Mouse (Mus musculus) right cerebral cortex, adult 2 months (tissue): ENCODE measurements around the gene Rit1.
A peak's percentile ranks its signal among the peaks of the same experiment; 100 is the strongest.
"Not testable (repeated sequence)": the region's sequence is repeated elsewhere in the genome, so short reads cannot be mapped to it uniquely, and the experiment has no call there.

Experiments used
- DNase-seq, 2 experiments: peaks; one replicate each; pipeline ENCODE4 v3.0.0; 2021 to 2022; ENCODE audit warnings: low spot score in 2 of 2

Gene Rit1

DNA sequence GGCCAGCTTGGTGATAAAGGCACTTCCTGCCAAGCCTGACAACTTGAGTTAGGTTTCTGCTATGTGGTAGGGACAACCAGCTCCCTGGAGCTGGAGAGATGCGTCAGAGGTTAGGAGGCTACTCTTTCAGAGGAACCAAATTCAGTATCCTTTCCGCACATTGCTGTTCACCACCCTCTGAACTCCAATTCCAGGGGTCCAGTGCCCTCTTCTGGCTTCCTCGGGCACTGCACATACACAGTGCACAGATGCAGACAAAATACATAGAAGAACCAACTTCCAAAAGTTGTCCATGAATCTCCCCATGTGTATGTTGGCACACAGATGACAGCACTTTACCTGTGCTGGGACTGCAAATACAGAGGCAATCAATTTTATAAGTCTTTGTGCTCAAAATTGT is 22.0 kb downstream of the Rit1 start:
- DNase-seq: peak; percentile 59 to 60

GRCm38 (mm10) chr3:88740147-88740546 is 23.5 kb downstream of the Rit1 start:
- DNase-seq: no peak

DNA sequence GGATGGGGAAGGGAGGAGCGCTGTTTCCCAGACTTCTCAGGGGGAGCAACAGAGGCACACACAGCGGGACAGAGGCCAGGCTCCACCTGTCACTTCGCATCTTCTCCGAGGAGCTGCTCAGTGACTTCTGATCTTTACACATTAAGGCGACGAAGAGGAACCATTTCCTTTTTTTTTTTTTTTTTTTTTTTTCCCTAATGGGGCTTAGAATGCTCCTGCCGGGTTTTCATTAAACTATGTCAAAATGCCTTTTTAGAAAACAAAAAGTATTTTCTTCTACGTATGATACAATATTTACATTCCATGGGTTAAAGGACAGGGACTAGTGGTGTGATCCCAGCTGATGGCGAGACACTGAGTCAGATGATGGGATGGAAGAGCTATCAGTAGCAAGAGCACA is 28.9 kb downstream of the Rit1 start:
- DNase-seq: no peak

DNA sequence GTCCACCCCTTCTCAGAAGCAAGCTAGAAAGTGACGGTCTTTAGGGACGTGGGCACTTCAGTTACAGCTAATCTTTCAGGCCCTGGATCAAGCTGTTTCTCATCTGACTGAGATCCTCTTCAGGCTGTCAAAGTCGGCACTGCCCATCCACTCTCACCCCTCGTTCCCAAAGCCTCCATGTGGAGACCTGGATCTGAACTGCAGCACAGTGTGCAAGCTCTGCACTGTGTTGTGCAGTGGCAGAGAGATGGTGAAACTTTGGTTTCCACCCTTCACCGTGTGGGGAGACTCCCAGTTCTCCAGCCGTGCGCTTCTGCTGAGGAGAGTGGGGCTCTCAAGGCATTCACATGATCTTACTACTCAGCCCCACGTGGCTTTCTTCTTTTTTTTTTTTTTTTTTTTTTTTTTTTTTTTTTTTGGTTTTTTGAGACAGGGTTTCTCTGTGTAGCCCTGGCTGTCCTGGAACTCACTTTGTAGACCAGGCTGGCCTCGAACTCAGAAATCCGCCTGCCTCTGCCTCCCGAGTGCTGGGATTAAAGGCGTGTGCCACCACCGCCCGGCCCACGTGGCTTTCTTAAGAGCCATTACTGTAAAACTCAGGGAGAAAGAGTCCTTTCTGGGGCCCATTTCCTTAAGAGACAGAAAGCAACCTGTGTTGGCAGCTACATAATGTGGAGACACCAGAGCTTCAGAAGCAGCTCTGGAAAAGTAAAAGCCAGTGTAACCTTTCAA is 29.7 kb downstream of the Rit1 start:
- no peak for DNase-seq

DNA sequence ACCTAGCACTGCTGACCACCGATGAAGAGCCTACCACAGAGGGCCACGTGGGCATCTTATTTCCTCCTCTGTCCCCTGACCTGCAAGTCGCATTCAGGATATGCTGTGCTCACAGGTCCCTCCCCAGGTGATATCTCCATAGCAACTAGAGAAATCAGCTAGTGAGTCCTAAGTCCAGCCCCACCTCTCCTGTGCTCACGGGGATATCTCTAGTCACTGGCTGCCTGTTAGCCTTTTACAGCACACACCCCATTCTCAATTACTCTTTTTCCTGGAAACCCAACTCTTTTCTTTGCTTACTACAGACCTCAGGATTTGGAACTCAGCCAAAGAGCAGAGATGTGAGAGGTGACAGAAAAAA is 30.2 kb downstream of the Rit1 start:
- DNase-seq: no peak

GRCm38 (mm10) chr3:88754283-88754682 is 37.6 kb downstream of the Rit1 start:
- no peak for DNase-seq

GRCm38 (mm10) chr3:88755541-88755940 is 38.9 kb downstream of the Rit1 start:
- no peak for DNase-seq

DNA sequence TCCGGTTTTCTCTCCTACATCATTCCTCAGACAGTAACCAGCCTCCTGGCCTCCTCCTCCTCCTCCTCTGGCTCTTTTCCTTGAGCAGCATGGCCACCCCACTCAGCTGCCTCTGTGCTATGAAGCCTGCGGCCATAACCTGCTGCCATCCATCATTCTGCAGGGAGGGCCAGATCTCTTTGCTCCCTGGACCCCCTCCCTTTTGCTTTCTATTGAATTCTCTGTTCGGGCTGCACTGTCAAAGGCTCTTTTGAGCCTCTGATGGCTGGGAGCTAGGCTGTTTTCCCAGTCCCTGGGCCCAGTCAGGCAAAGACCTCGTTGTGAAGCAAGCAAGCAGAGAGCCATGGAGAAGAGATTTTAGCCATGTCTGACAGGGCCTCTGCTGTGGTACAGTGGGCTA is 39.6 kb downstream of the Rit1 start:
- DNase-seq: no peak

DNA sequence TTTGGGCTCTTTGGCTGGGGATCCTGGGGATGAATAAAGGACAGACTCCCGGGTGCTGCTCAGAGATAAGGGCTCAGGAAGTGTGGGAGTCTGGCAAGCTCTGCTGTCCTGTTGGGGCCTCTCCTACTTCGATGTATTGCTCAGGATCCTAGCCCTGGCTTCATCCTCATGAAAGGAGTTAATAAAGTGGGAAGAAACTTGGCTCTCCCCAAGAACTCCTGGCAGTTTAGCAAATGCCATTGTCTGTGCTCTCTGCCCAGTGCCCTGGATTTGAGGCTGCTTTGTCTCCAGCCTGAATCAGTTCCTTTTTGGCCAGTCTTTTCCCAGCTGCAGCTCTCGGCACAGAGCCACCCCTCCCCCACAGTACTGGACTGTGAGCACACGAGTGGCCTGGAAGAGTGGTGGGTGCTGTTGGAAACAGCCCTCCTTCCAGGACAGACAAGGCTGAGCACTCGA is 41.4 kb downstream of the Rit1 start:
- peak; percentile 75 to 84 for DNase-seq

GRCm38 (mm10) chr3:88761619-88762018 is 45.0 kb downstream of the Rit1 start:
- DNase-seq: no peak

DNA sequence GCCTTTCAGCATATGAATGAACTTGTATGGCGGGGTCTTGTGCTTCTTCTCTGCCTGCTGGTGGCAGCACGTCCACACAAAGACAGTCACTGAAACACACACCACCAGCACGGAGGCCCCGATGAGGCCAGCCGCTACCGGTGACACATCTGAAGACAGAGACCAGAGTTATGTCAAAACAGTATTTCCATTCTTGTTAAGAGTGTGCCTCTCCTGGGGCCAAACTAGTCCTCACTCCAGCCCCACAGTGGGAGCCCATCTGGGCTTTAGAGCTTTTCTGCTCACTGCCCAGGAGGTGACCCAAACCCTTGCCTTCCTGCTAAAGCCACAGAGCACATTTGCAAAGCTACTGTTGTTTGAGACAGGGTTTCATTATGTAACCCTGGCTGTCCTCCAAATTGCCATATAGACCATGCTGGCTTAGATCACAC is 45.8 kb downstream of the Rit1 start:
- DNase-seq: no peak

- peak; percentile 75 to 84 for DNase-seq
Measured at GRCm38 (mm10) chr3:88771189-88771940, 54.7 kb downstream of the Rit1 start.

- DNase-seq: not testable (repeated sequence)
Measured at GRCm38 (mm10) chr3:88771941-88772280, 55.3 kb downstream of the Rit1 start.

DNA sequence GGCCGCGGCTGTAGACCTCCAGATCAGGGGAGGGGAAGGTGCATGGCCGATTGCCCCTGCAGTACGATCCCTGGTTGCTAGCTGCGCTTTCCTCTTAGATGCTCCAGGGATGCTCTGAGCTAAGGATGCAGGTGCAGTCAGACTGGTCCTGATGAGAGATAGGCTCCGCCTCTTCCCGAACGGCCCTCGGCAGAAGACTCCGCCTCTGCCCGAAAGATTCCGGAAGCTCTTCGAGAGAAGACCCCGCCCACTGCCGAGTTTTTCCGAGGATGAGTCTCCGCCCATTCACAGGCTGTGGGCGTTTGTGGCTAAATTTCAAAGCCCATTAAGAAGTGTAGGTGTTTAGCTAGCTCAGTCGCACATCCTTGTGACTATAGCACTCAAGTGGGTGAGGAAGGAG is 55.8 kb downstream of the Rit1 start:
- DNase-seq: peak; percentile 96 to 98

DNA sequence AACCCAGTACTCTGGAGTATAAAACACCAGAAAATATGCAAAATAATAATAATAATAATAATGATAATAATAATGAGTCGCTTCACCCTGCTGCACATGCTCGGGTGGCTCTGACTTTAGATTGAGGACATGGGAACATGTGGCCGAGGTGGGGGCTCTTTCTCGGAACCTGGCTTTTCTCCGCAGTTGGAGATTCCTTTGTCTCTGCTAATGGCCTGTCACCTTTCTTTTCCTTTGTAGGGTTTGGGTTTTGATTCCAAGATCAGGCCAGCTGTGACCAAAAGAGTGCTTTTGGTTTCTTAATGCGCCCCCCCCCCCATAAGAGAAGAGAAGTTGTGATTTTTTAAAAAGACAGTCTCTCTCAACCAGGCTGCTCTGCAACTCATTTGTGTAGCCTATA is 56.5 kb downstream of the Rit1 start:
- peak in 1 of 2 experiments; percentile 1 for DNase-seq

DNA sequence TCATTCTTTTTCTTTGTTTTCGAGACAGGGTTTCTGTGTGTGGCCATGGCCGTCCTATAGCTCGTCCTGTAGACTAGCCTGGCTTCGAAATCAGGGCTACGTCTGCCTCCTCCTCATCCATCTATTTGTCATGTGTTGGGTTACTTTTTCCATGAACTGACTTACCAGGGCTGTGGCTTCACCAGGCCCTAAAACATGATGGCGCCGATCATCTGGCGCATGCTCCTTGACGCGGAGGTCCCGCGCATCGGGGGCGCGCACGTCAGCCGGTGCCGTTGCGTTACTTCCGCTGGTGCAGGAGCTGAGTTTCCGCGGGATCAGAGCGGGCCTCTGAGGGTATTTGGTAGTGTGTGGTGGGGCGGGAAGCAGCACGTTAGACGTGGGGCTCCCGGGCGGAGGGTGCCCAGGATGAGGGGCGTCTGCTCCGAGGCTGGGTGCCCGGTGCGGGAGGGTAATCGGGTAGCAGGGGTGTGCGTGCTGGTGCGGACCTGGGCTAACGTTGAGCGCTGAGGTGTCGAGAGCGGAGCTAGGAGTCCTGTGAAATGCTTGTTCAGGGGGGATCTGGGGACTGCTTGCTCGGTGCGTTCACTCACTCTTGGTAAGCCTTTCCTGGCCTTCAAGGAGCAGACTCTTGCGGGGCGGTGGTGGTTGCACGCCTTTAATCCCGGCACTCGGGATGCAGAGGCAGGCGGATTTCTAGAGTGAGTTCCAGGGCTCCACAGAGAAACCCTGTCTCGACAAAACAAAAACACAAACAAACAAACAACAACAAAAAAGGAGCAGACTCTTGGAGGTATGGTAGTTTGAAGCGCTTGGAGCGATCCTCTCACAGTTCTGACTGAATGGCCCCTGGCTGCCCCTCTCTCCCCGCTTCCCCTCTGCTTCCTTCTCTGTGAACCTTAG is 58.6 kb downstream of the Rit1 start, which contains the start of gene Syt11:
Gene Syt11, minus strand, starts transcription at position 226 of the 903 bp plus-strand sequence.
- peak; percentile 18 to 43 for DNase-seq
